Mouse (Mus musculus) liver, embryonic 12.5 days (tissue): ENCODE measurements around the gene Msi2. TPM values are rescaled to one million over a fixed set of nuclear protein-coding genes. Genes with fewer than 3 reads are reported as not detected.
A peak's percentile ranks its signal among the peaks of the same experiment; 100 is the strongest.

Experiments used
- ATAC-seq: fragments of 200-750 bp; cut with Nextera tagmentation; 2 replicates; pipeline ENCODE4 v1.8.0; 2017; ENCODE audit warnings: moderate number of reproducible peaks, mild to moderate bottlenecking, moderate library complexity
- H3K27ac ChIP-seq: fragments of 300-500 bp; sonication (generic); 2 replicates; pipeline ENCODE4 v1.5.1; 2016; ENCODE audit warnings: mild to moderate bottlenecking
- H3K27me3 ChIP-seq: fragments of 300-500 bp; sonication (generic); replicated peaks from 2 replicates; pipeline ENCODE4 v1.6.1; 2016; ENCODE audit warnings: mild to moderate bottlenecking, moderate library complexity
- H3K36me3 ChIP-seq: fragments of 300-500 bp; sonication (generic); 2 replicates; pipeline ENCODE4 v1.6.1; 2016; ENCODE audit warnings: mild to moderate bottlenecking, moderate library complexity
- H3K4me1 ChIP-seq: fragments of 300-500 bp; sonication (generic); 2 replicates; pipeline ENCODE4 v1.6.1; 2016
- H3K4me2 ChIP-seq: fragments of 300-500 bp; sonication (generic); 2 replicates; pipeline ENCODE4 v1.6.1; 2016; ENCODE audit warnings: mild to moderate bottlenecking, moderate library complexity
- H3K4me3 ChIP-seq: fragments of 300-500 bp; sonication (generic); 2 replicates; pipeline ENCODE4 v1.5.1; 2016; ENCODE audit warnings: mild to moderate bottlenecking, moderate library complexity
- H3K9ac ChIP-seq: fragments of 300-500 bp; sonication (generic); 2 replicates; pipeline ENCODE4 v1.6.1; 2016; ENCODE audit warnings: mild to moderate bottlenecking, moderate library complexity
- H3K9me3 ChIP-seq: fragments of 300-500 bp; sonication (generic); replicated peaks from 2 replicates; pipeline ENCODE4 v1.6.1; 2016; ENCODE audit warnings: mild to moderate bottlenecking, moderate library complexity
- WGBS: fragments of 180-500 bp; shearing (Covaris S2); methylation state at CpG from one replicate; pipeline ENCODE4 v1.1.7; 2016; ENCODE audit not compliant: insufficient replicate concordance; 5-methylcytosine and 5-hydroxymethylcytosine counted together
- polyA plus RNA-seq: library from polyadenylated mRNA; unstranded; fragments of >200 nt; fragmentation: Nextera tagmentation; extraction: Ambion mirVana; gene quantifications from 2 replicates; pipeline ENCODE4 v1.2.1, GENCODE M21; 2016

The Msi2 gene
- polyA plus RNA-seq, 1 experiment from 2014 or later, result 5.2 TPM

DNA sequence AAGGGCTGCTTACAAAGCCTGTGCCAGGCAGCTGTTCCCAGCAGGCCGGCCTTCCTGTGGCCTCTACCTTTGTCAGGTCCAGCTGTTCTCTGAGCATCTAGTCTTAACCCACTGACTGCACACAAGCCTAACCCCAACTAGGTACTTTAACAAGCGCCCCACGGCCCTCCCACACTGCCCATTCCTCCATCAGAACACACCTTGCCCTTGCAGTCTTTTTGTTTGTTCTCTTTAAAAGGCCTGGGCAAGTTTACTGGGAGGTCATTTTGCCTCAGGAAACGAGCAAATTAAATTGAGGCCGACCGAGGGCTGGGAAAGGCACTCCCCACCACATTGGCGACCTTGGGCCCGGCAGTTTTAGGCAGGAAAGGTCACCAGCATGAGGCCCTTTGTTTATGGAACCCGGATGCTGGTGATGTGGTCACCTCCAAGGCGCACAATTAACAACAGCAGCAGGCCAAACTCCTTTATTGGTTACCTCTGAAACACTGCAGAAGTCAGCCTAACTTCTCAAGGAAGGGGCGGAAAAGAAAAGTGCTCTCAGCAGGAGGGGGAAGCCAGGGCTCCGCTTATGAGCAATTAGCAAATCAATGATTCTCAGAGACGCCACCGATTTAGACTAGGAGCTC lies 28.4 kb downstream of the Msi2 start:
- H3K27ac ChIP-seq, result peak overlapping the region; percentile 17
- no peak overlapping the region for H3K9ac ChIP-seq
- H3K4me1 ChIP-seq, result peaks cover 50% of the 10 kb centered on the region
- no peak for ATAC-seq
- H3K4me2 ChIP-seq, result no peak overlapping the region
- no peaks in the 10 kb centered on the region for H3K27me3 ChIP-seq
- H3K9me3 ChIP-seq, result no peaks in the 10 kb centered on the region
- peaks cover 25% of the 10 kb centered on the region; the same call in 1 of the 2 replicates for H3K36me3 ChIP-seq
- WGBS, result 55% methylated on average over 14 of the region's 14 CpGs
- H3K4me3 ChIP-seq, result no peak overlapping the region

DNA sequence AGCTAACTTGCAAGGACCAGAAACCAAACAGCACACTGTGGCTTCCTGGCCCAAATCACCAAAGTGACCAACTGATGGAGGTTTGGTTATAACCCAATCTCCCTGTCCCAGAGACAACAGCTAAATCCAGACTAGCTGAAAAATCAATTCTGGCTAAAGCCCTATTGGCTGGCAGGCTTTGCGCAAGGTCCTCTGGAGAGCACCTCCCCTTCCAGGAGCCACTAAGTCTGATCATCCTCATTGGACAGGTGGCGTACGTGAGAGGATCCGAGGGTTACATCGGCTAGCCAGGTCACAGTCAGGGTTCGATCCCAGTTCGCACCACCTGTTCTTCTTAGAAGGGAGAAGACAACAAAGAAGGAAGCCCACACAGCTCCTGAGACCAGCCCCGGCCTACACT lies 29.7 kb downstream of the Msi2 start:
- Histone ChIP-seq H3K36me3 (peaks cover 25% of the 10 kb centered on the region; the same call in 1 of the 2 replicates), H3K4me1 (peaks cover 44% of the 10 kb centered on the region), H3K4me2 (no peak overlapping the region), H3K9me3 (no peaks in the 10 kb centered on the region), H3K4me3 (no peak overlapping the region), H3K27me3 (no peaks in the 10 kb centered on the region), H3K9ac (no peak overlapping the region), H3K27ac (no peak overlapping the region)
- WGBS, result 84% methylated on average over 8 of the region's 8 CpGs
- ATAC-seq, result no peak

DNA sequence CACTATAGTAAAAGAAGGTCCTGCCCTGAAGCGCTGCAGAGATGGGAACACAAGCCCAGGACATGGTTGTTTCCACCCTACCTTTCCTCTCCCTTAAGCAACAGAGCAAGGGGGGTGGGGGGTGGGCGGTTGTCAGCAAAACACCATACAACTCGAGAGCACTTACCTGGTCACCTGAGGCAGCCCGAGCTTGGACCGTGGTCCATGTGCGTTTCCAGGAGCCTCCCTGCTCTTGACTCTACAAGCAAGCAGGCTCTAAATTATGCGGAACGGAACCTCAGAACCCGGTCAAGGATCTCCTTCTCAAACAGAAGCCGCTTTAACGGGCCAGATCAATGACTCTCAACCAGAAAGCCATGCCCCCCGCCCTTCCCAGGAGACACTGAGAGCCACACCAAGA lies 30.6 kb downstream of the Msi2 start:
- Histone ChIP-seq H3K36me3 (peaks cover 25% of the 10 kb centered on the region; the same call in 1 of the 2 replicates), H3K4me1 (peaks cover 43% of the 10 kb centered on the region), H3K27me3 (no peaks in the 10 kb centered on the region), H3K9ac (no peak overlapping the region), H3K27ac (0 out of 2 replicates have a peak overlapping the region, but pooled peaks have one; percentile 50), H3K9me3 (no peaks in the 10 kb centered on the region), H3K4me3 (no peak overlapping the region), H3K4me2 (no peak overlapping the region)
- ATAC-seq, result no peak
- 90% methylated on average over 12 of the region's 12 CpGs for WGBS

DNA sequence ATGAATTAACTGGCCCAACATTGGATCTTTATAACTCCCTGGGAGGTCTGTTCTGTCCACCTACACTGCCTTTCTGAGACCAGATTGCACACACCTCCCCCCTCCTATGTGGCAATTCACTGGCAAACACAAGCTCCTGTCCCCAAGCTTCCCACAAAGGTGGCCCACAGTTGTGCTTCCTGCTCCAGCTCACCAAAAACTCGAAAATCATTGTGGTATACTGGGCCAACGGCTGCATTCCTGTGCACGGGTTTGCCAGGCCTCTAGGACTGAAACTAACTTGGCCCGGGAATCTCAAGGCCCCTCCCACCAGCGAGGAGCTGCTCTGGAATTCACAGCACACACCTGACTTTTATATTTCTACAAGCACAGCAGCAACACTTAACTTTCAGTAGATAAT lies 31.3 kb downstream of the Msi2 start:
- Histone ChIP-seq H3K9ac (no peak overlapping the region), H3K4me1 (peaks cover 37% of the 10 kb centered on the region), H3K4me2 (no peak overlapping the region), H3K9me3 (no peaks in the 10 kb centered on the region), H3K27ac (0 out of 2 replicates have a peak overlapping the region, but pooled peaks have one; percentile 50), H3K36me3 (peaks cover 25% of the 10 kb centered on the region; the same call in 1 of the 2 replicates), H3K27me3 (no peaks in the 10 kb centered on the region), H3K4me3 (no peak overlapping the region)
- ATAC-seq, result no peak
- 62% methylated on average over 5 of the region's 5 CpGs for WGBS

DNA sequence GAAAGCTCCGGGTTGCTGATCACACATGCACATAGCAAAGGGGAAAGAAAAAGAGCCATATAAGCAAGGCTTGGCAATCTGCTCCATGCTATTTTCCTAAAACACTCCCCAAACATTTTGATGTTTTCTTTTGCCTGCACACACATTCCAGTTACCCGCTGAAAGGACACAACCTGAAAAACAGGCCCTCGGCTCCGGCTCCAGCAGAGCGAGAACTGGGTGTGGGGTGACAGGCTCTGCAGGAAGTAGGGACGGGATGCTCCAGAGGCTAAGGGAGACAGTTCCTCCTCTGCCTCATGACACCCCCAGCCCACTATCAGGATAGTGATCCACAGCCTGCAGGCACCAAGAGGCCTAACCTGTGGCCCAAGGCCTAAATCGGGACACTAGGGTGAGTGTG lies 32.3 kb downstream of the Msi2 start:
- peaks cover 28% of the 10 kb centered on the region for H3K4me1 ChIP-seq
- H3K9ac ChIP-seq, result no peak overlapping the region
- H3K4me2 ChIP-seq, result no peak overlapping the region
- H3K9me3 ChIP-seq, result no peaks in the 10 kb centered on the region
- peaks cover 25% of the 10 kb centered on the region; the same call in 1 of the 2 replicates for H3K36me3 ChIP-seq
- H3K27ac ChIP-seq, result no peak overlapping the region
- no peak for ATAC-seq
- no peaks in the 10 kb centered on the region for H3K27me3 ChIP-seq
- no peak overlapping the region for H3K4me3 ChIP-seq
- WGBS, result 92% methylated on average over 7 of the region's 7 CpGs

DNA sequence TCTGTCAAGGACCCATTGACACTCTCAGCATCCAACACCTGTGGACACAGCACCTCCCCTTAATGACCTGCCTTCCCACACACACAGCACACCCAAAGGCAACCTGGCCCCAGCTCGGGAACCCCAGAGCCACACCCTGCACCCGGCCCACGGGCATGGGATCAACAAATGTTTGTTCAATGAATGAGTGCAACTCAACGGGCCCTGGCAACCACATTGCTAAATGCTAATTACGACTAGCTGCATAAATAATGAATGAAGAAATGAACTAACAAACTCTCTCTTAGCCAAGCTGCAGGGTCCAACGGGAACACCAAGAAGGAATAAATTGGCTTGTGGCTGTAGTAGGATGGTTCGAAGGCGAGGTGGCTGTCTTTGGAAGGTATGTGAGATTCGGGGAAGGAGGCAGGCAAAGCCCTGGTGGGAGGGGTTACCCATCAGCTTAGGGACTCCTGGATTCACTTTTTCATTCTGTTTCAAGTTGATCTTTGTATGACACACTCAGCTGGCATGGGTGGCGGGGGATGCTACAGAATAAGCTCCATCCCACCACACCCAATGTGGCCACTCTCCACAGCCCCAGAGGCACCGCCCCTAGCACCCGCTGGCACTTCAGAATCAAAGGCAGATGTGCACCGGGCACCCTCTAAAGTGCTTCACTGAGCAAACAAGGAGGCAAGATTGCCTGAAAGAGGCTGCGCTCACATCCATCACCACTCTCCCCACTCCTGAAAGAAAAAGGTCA lies 35.1 kb downstream of the Msi2 start:
- no peak overlapping the region for H3K4me3 ChIP-seq
- WGBS, result 78% methylated on average over 14 of the region's 14 CpGs
- peaks cover 27% of the 10 kb centered on the region; the same call in 1 of the 2 replicates for H3K36me3 ChIP-seq
- no peak overlapping the region for H3K9ac ChIP-seq
- no peaks in the 10 kb centered on the region for H3K27me3 ChIP-seq
- no peak overlapping the region for H3K27ac ChIP-seq
- peaks cover 13% of the 10 kb centered on the region; the same call in 1 of the 2 replicates for H3K4me1 ChIP-seq
- ATAC-seq, result no peak
- H3K4me2 ChIP-seq, result no peak overlapping the region
- H3K9me3 ChIP-seq, result no peaks in the 10 kb centered on the region

DNA sequence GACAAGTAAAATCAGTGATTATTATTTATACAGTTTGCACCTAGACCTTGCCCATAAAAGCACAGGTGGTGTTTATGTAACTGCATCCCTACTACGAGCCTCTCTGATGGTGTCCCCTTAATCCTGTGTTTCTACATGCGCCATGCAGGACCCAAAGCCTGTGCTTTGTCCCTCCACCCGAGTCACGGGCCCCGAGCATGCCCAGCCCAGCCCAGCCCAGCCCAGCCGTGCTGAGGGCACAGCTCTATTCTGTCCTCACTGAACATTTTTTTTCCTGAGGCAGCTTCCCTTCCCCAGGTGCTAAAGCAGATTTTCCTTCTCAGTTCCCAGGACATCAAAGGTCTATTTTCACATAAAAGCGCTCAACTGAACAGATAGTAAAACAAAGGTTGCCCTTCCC lies 41.0 kb downstream of the Msi2 start:
- Histone ChIP-seq H3K27me3 (no peaks in the 10 kb centered on the region), H3K9ac (no peak overlapping the region), H3K4me3 (no peak overlapping the region), H3K27ac (no peak overlapping the region), H3K36me3 (peaks cover 36% of the 10 kb centered on the region), H3K4me2 (no peak overlapping the region), H3K9me3 (no peaks in the 10 kb centered on the region), H3K4me1 (peaks cover 24% of the 10 kb centered on the region)
- 79% methylated on average over 7 of the region's 7 CpGs for WGBS
- no peak for ATAC-seq

DNA sequence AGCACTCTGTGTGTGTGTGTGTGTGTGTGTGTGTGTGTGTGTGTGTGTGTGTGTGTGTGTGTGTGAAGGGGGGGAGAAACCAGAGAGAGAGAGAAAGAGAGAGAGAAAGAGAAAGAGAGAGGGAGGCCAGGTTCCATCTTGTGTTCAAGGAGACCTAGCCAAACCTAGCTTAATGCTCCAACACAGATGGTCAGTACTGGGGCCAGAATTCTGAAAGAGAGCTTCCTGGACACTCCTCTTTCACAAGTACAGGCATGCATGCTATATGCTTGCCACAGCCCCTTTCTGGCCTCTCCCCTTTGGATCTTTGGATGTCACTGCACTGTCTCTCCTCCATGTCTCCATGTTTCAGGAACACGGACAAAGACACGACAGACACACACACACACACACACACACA lies 41.7 kb downstream of the Msi2 start:
- no peak for ATAC-seq
- H3K36me3 ChIP-seq, result peaks cover 39% of the 10 kb centered on the region
- no peaks in the 10 kb centered on the region for H3K9me3 ChIP-seq
- 86% methylated on average over 2 of the region's 2 CpGs for WGBS
- H3K9ac ChIP-seq, result no peak overlapping the region
- H3K27ac ChIP-seq, result no peak overlapping the region
- peaks cover 24% of the 10 kb centered on the region for H3K4me1 ChIP-seq
- H3K27me3 ChIP-seq, result no peaks in the 10 kb centered on the region
- no peak overlapping the region for H3K4me2 ChIP-seq
- no peak overlapping the region for H3K4me3 ChIP-seq

DNA sequence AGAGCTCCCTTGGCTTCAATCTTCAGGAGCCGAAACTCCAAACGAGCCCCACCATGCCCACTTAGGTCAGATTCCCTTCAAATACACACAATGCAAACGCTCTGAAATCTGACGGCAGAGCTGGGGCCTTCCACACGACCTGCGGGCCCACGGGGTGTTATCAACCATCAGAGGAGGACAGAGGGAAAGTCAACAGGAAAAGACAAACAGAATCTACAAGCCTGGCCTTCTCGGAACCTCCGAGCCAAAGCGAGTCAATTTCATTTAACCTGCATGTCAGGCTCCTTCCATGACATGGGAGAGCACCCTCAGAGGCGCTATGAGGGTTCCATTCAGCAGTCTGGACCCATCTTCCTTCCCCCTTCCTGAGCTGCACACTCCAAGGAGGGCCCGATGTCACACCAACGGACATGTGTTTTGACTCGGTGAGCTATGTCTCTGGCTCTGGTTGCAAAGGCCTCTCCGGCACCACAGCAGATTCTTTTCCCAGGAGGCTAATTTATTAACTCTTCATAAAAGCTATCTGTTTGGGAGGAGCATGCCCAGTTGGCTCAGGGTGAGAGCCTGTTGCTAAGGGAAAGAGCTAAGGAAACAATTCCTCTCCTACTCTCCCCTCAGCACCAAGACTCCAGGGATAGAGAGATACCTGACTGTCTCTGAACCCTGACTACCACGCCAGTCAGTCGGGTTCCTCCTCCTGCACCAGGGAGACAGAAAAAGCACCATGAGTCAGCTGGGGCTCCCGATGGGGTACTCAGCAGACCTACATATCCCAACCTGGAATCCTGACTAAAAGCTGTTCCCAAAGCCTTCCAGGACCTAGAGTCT lies 42.6 kb downstream of the Msi2 start:
- no peak overlapping the region for H3K9ac ChIP-seq
- peak overlapping the region; percentile 45 for H3K27ac ChIP-seq
- no peak overlapping the region for H3K4me3 ChIP-seq
- no peak overlapping the region for H3K4me2 ChIP-seq
- ATAC-seq, result no peak
- peaks cover 24% of the 10 kb centered on the region for H3K4me1 ChIP-seq
- 74% methylated on average over 18 of the region's 18 CpGs for WGBS
- H3K27me3 ChIP-seq, result no peaks in the 10 kb centered on the region
- H3K9me3 ChIP-seq, result no peaks in the 10 kb centered on the region
- peaks cover 47% of the 10 kb centered on the region for H3K36me3 ChIP-seq

DNA sequence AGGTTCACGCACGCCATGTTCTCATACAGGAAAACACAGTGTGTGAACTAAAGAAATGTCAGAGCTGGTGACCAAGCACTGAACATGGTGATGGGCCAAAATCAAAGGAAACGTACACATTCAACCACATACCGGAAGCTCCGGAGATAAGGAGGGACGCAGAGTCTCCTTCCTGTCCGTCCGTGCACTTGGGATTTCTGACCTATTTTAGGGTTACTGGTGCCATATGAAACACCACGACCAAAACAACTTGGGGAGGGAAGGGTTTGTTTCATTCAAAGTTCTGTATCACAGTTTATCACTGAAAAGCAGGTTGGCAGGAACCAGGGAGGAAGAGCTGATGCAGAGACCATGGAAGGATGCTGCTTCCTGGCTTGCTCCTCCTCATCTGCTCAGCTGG lies 44.2 kb downstream of the Msi2 start:
- peaks cover 51% of the 10 kb centered on the region for H3K36me3 ChIP-seq
- H3K27ac ChIP-seq, result no peak overlapping the region
- ATAC-seq, result no peak
- H3K9ac ChIP-seq, result no peak overlapping the region
- no peaks in the 10 kb centered on the region for H3K9me3 ChIP-seq
- H3K4me2 ChIP-seq, result no peak overlapping the region
- WGBS, result 61% methylated on average over 9 of the region's 9 CpGs
- no peaks in the 10 kb centered on the region for H3K27me3 ChIP-seq
- peaks cover 24% of the 10 kb centered on the region for H3K4me1 ChIP-seq
- H3K4me3 ChIP-seq, result no peak overlapping the region

DNA sequence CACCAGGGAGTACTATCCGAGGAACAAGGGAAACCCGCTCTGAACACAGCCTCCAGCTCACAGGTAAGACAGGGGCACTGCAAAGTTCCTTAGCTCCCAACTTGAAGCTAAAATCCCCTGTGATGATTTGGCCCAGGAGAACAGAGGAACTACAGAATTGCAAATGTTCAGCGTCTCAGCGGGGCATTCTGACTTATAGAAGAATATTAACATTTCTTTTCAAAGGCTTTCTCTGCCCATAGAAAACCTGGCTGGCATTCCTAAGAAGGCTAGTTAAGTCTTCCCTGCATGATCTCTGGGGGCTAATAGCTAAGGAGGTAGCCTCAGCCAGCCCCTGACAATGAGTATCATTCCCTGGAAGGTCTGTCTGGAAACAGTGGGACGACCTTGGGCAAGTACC lies 47.4 kb downstream of the Msi2 start:
- Histone ChIP-seq H3K4me3 (no peak overlapping the region), H3K27me3 (no peaks in the 10 kb centered on the region), H3K27ac (no peak overlapping the region), H3K9ac (no peak overlapping the region), H3K4me2 (no peak overlapping the region), H3K9me3 (no peaks in the 10 kb centered on the region), H3K36me3 (peaks cover 73% of the 10 kb centered on the region), H3K4me1 (peaks cover 17% of the 10 kb centered on the region)
- no peak for ATAC-seq
- 85% methylated on average over 5 of the region's 5 CpGs for WGBS

DNA sequence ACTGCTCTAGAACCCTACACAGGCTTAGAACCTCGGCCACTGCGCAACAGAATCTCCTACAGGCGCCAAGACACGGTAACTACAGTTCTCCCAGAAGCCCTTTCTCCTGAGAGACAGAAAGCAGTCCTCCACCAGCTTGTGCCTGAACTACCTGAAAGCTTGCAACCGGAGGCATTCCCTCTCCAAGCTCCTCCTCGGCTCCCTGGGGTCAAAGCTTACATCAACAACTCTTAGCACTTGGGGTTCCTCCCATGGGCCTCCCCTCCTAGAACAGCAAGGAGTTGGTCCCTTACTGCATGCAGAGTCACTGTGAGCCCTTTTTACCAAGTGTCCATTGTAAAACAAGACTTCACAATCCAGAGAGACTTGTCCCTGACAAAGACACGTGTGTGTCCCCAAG lies 49.2 kb downstream of the Msi2 start:
- Histone ChIP-seq H3K9me3 (no peaks in the 10 kb centered on the region), H3K4me1 (peaks cover 4% of the 10 kb centered on the region; the same call in 1 of the 2 replicates), H3K4me3 (no peak overlapping the region), H3K27me3 (no peaks in the 10 kb centered on the region), H3K36me3 (peaks cover 58% of the 10 kb centered on the region), H3K9ac (no peak overlapping the region), H3K27ac (no peak overlapping the region), H3K4me2 (no peak overlapping the region)
- WGBS, result 81% methylated on average over 7 of the region's 7 CpGs
- no peak for ATAC-seq
